Mouse (Mus musculus): Measurements from ENCODE around the gene Car10. TPM values are rescaled to one million over a fixed set of nuclear protein-coding genes. Genes with fewer than 3 reads are reported as not detected.

Car10 gene
- polyA plus RNA-seq (2014; fragmentation: Nextera tagmentation; extraction: Ambion mirVana): 0.29 and 0.49 TPM in 2 replicates

GRCm38 (mm10) chr11:93097941-93098828, at the start of gene Car10:
Car10 (plus strand) TSS chr11:93098028.
- ATAC-seq (ENCODE audit: insufficient number of reproducible peaks, insufficient read depth, low FRiP score, low read depth): no peak
- peaks cover 6% of the 10 kb centered on the region; the same call in 1 of the 2 replicates for H3K4me1 ChIP-seq (ENCODE audit: control insufficient read depth, insufficient read depth, low read length)
- no peak within 1 kb of the TSS for H3K27ac ChIP-seq (ENCODE audit: low read length)
- peak within 1 kb of the TSS; percentile 74 for H3K4me2 ChIP-seq (replicated peaks; ENCODE audit: low read depth, low read length)
- no peaks in the 10 kb centered on the region for H3K36me3 ChIP-seq (ENCODE audit: control insufficient read depth, insufficient read depth, low read length)
- no peaks in the 10 kb centered on the region for H3K9me3 ChIP-seq (ENCODE audit: control insufficient read depth, low read depth, low read length)
- H3K9ac ChIP-seq (replicated peaks; ENCODE audit: low read depth, low read length): no peak within 1 kb of the TSS
- WGBS: under 1% methylated on average over 46 of the region's 48 CpGs
- peak within 1 kb of the TSS; percentile 41 for H3K4me3 ChIP-seq (ENCODE audit: low read depth, low read length)
- peaks cover 32% of the 10 kb centered on the region for H3K27me3 ChIP-seq (ENCODE audit: control insufficient read depth, insufficient read depth, low read length)

DNA sequence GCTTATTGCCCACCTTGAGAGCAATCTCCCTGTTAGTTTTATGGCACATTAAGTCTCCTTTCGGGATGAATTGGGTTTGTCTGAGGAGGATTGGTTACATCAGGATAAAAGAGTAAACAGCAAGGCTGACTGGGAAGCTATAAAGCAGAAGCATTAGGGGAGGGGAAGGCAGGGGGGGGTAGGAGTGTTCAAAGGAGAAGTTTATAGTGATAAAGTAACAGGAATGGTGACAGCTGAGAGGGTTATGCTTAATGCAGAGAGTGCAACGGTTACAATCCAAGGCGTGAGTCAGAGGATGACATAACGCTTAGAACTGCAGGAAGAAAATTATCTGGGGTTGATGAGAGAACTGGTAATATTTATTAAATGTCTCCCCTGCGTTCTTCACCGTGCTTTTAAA, 32.8 kb upstream of the Car10 start:
- Histone ChIP-seq H3K4me1 (ENCODE audit: control insufficient read depth, insufficient read depth, low read length) (no peaks in the 10 kb centered on the region), H3K9me3 (ENCODE audit: control insufficient read depth, low read depth, low read length) (no peaks in the 10 kb centered on the region), H3K36me3 (ENCODE audit: control insufficient read depth, insufficient read depth, low read length) (no peaks in the 10 kb centered on the region), H3K27me3 (ENCODE audit: control insufficient read depth, insufficient read depth, low read length) (no peaks in the 10 kb centered on the region), H3K9ac (replicated peaks; ENCODE audit: low read depth, low read length) (no peak overlapping the region), H3K4me3 (ENCODE audit: low read depth, low read length) (no peak overlapping the region), H3K4me2 (replicated peaks; ENCODE audit: low read depth, low read length) (no peak overlapping the region), H3K27ac (ENCODE audit: low read length) (no peak overlapping the region)
- WGBS: 41% methylated on average over 6 of the region's 6 CpGs
- no peak for ATAC-seq (ENCODE audit: insufficient number of reproducible peaks, insufficient read depth, low FRiP score, low read depth)

- Histone ChIP-seq H3K9me3 (ENCODE audit: control insufficient read depth, low read depth, low read length) (no peaks in the 10 kb centered on the region), H3K9ac (replicated peaks; ENCODE audit: low read depth, low read length) (no peak overlapping the region), H3K36me3 (ENCODE audit: control insufficient read depth, insufficient read depth, low read length) (no peaks in the 10 kb centered on the region), H3K4me3 (ENCODE audit: low read depth, low read length) (no peak overlapping the region), H3K4me2 (replicated peaks; ENCODE audit: low read depth, low read length) (no peak overlapping the region), H3K27ac (ENCODE audit: low read length) (no peak overlapping the region), H3K27me3 (ENCODE audit: control insufficient read depth, insufficient read depth, low read length) (no peaks in the 10 kb centered on the region), H3K4me1 (ENCODE audit: control insufficient read depth, insufficient read depth, low read length) (no peaks in the 10 kb centered on the region)
- ATAC-seq (ENCODE audit: insufficient number of reproducible peaks, insufficient read depth, low FRiP score, low read depth): no peak
- WGBS: 60% methylated on average over 3 of the region's 3 CpGs
Measured at GRCm38 (mm10) chr11:93065656-93066181, 32.1 kb upstream of the Car10 start.

DNA sequence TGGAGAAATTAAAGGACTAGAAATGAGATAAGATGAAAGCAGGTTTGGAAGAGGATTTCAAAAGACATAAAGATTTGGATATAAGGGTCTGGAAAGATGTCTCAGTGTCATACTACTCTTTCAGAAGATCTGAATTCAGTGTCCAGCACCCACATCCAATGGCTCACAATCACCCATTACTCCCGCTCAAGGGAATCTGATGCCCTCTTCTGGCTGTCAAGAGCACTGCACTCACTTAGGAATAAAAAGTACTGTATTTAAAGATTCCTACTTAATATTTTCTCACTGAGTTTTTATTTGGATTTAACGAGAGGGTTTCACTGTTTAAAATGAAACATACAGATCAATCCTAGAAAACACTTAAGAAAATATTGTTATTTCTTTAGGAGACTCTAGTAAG, 2.2 kb upstream of the Car10 start:
- Histone ChIP-seq H3K9me3 (ENCODE audit: control insufficient read depth, low read depth, low read length) (no peaks in the 10 kb centered on the region), H3K27me3 (ENCODE audit: control insufficient read depth, insufficient read depth, low read length) (peaks cover 26% of the 10 kb centered on the region), H3K27ac (ENCODE audit: low read length) (no peak overlapping the region), H3K36me3 (ENCODE audit: control insufficient read depth, insufficient read depth, low read length) (no peaks in the 10 kb centered on the region), H3K4me3 (ENCODE audit: low read depth, low read length) (no peak overlapping the region), H3K4me2 (replicated peaks; ENCODE audit: low read depth, low read length) (no peak overlapping the region), H3K9ac (replicated peaks; ENCODE audit: low read depth, low read length) (no peak overlapping the region), H3K4me1 (ENCODE audit: control insufficient read depth, insufficient read depth, low read length) (peaks cover 6% of the 10 kb centered on the region; the same call in 1 of the 2 replicates)
- no peak for ATAC-seq (ENCODE audit: insufficient number of reproducible peaks, insufficient read depth, low FRiP score, low read depth)
- 18% methylated on average over 2 of the region's 2 CpGs for WGBS

DNA sequence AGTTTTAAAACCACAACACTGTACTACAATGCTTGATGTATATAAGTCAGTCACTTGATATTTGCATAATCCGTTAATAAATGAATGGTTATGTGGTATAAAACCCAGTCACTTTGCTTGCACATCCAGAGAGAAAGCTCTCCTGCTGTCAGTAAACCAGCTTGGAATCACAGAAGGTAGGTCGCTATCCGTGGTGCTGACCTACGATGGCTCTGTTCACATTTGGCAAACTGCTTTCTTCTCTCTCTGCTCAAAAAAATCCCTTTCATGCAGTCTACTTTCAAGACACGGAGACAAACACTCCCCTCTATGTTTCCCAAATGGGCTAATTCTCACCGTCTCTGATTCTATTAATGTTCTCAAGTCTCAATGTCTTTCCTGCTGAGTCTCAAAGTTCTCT, 827 bp upstream of the Car10 start:
- Histone ChIP-seq H3K9me3 (ENCODE audit: control insufficient read depth, low read depth, low read length) (no peaks in the 10 kb centered on the region), H3K27ac (ENCODE audit: low read length) (no peak overlapping the region), H3K4me3 (ENCODE audit: low read depth, low read length) (no peak overlapping the region), H3K4me2 (replicated peaks; ENCODE audit: low read depth, low read length) (no peak overlapping the region), H3K36me3 (ENCODE audit: control insufficient read depth, insufficient read depth, low read length) (no peaks in the 10 kb centered on the region), H3K27me3 (ENCODE audit: control insufficient read depth, insufficient read depth, low read length) (peaks cover 32% of the 10 kb centered on the region), H3K9ac (replicated peaks; ENCODE audit: low read depth, low read length) (no peak overlapping the region), H3K4me1 (ENCODE audit: control insufficient read depth, insufficient read depth, low read length) (peaks cover 6% of the 10 kb centered on the region; the same call in 1 of the 2 replicates)
- WGBS: under 1% methylated on average over 6 of the region's 6 CpGs
- no peak for ATAC-seq (ENCODE audit: insufficient number of reproducible peaks, insufficient read depth, low FRiP score, low read depth)

DNA sequence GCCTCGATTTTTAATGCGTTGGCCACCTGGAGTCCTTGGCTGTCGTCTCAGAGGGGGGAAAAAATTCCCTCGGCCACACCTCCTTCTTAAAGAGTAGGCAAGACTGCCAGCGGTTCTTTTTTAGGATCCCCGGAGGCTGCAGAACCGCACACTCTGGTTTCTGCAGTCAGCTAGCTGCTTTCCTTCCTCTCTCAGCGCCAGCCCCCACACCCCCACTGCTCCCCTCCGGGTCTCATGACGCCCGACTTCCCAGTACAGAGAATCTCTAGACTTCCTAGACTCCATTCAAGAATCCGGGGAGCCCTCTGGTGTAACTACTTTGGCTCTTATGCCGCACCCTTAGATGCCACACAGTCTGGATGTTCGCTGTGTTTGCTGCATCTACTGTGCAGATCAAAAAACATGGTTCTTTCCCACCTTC, 387 bp upstream of the Car10 start:
- no peak overlapping the region for H3K4me3 ChIP-seq (ENCODE audit: low read depth, low read length)
- peaks cover 6% of the 10 kb centered on the region; the same call in 1 of the 2 replicates for H3K4me1 ChIP-seq (ENCODE audit: control insufficient read depth, insufficient read depth, low read length)
- H3K27me3 ChIP-seq (ENCODE audit: control insufficient read depth, insufficient read depth, low read length): peaks cover 32% of the 10 kb centered on the region
- no peak for ATAC-seq (ENCODE audit: insufficient number of reproducible peaks, insufficient read depth, low FRiP score, low read depth)
- no peaks in the 10 kb centered on the region for H3K36me3 ChIP-seq (ENCODE audit: control insufficient read depth, insufficient read depth, low read length)
- WGBS: 7% methylated on average over 14 of the region's 14 CpGs
- H3K4me2 ChIP-seq (replicated peaks; ENCODE audit: low read depth, low read length): no peak overlapping the region
- no peaks in the 10 kb centered on the region for H3K9me3 ChIP-seq (ENCODE audit: control insufficient read depth, low read depth, low read length)
- H3K9ac ChIP-seq (replicated peaks; ENCODE audit: low read depth, low read length): no peak overlapping the region
- H3K27ac ChIP-seq (ENCODE audit: low read length): no peak overlapping the region

GRCm38 (mm10) chr11:93098933-93099381, 1.1 kb downstream of the Car10 start:
- H3K27ac ChIP-seq (ENCODE audit: low read length): no peak overlapping the region
- H3K9me3 ChIP-seq (ENCODE audit: control insufficient read depth, low read depth, low read length): no peaks in the 10 kb centered on the region
- peak overlapping the region; percentile 74 for H3K4me2 ChIP-seq (replicated peaks; ENCODE audit: low read depth, low read length)
- H3K27me3 ChIP-seq (ENCODE audit: control insufficient read depth, insufficient read depth, low read length): peaks cover 32% of the 10 kb centered on the region
- under 1% methylated on average over 36 of the region's 37 CpGs for WGBS
- no peak; the same call in 1 of the 2 replicates for ATAC-seq (ENCODE audit: insufficient number of reproducible peaks, insufficient read depth, low FRiP score, low read depth)
- no peak overlapping the region for H3K9ac ChIP-seq (replicated peaks; ENCODE audit: low read depth, low read length)
- H3K36me3 ChIP-seq (ENCODE audit: control insufficient read depth, insufficient read depth, low read length): no peaks in the 10 kb centered on the region
- H3K4me3 ChIP-seq (ENCODE audit: low read depth, low read length): peak overlapping the region; percentile 41
- H3K4me1 ChIP-seq (ENCODE audit: control insufficient read depth, insufficient read depth, low read length): peaks cover 6% of the 10 kb centered on the region; the same call in 1 of the 2 replicates

- Histone ChIP-seq H3K27ac (ENCODE audit: low read length) (no peak overlapping the region), H3K27me3 (ENCODE audit: control insufficient read depth, insufficient read depth, low read length) (peaks cover 32% of the 10 kb centered on the region), H3K36me3 (ENCODE audit: control insufficient read depth, insufficient read depth, low read length) (no peaks in the 10 kb centered on the region), H3K9me3 (ENCODE audit: control insufficient read depth, low read depth, low read length) (no peaks in the 10 kb centered on the region), H3K4me2 (replicated peaks; ENCODE audit: low read depth, low read length) (peak overlapping the region; percentile 74), H3K9ac (replicated peaks; ENCODE audit: low read depth, low read length) (no peak overlapping the region), H3K4me1 (ENCODE audit: control insufficient read depth, insufficient read depth, low read length) (peaks cover 6% of the 10 kb centered on the region; the same call in 1 of the 2 replicates), H3K4me3 (ENCODE audit: low read depth, low read length) (peak overlapping the region; percentile 41)
- ATAC-seq (ENCODE audit: insufficient number of reproducible peaks, insufficient read depth, low FRiP score, low read depth): no peak
- 2% methylated on average over 53 of the region's 53 CpGs for WGBS
Measured at GRCm38 (mm10) chr11:93099431-93100370, 1.9 kb downstream of the Car10 start.

Data from stomach, embryonic 14.5 days (tissue).